Mouse (Mus musculus) limb, embryonic 15.5 days (tissue): ENCODE measurements around the gene Pde8a. TPM values are rescaled to one million over a fixed set of nuclear protein-coding genes. Genes with fewer than 3 reads are reported as not detected.

Source experiments
- ATAC-seq: fragments of 200-750 bp; cut with Nextera tagmentation; 2 replicates; pipeline ENCODE4 v1.8.0; 2017; ENCODE audit warnings: low read depth, moderate TSS enrichment; ENCODE audit not compliant: insufficient number of reproducible peaks, low FRiP score, low TSS enrichment
- H3K27ac ChIP-seq: fragments of 300-500 bp; sonication (generic); 2 replicates; pipeline ENCODE4 v1.5.1; 2015; ENCODE audit warnings: moderate library complexity, mild to moderate bottlenecking, inconsistent platforms
- H3K27me3 ChIP-seq: fragments of 300-500 bp; sonication (generic); 2 replicates; pipeline ENCODE4 v1.6.1; 2015; ENCODE audit warnings: inconsistent platforms
- H3K36me3 ChIP-seq: fragments of 300-500 bp; sonication (generic); 2 replicates; pipeline ENCODE4 v1.6.1; 2015; ENCODE audit warnings: inconsistent platforms
- H3K4me1 ChIP-seq: fragments of 300-500 bp; sonication (generic); 2 replicates; pipeline ENCODE4 v1.6.1; 2015; ENCODE audit warnings: inconsistent platforms
- H3K4me2 ChIP-seq: fragments of 300-500 bp; sonication (generic); 2 replicates; pipeline ENCODE4 v1.6.1; 2015; ENCODE audit warnings: mild to moderate bottlenecking, inconsistent platforms
- H3K4me3 ChIP-seq: fragments of 300-500 bp; sonication (generic); 2 replicates; pipeline ENCODE4 v1.5.1; 2015; ENCODE audit warnings: mild to moderate bottlenecking, inconsistent platforms
- H3K9ac ChIP-seq: fragments of 300-500 bp; sonication (generic); 2 replicates; pipeline ENCODE4 v1.6.1; 2015; ENCODE audit warnings: inconsistent platforms
- H3K9me3 ChIP-seq: fragments of 300-500 bp; sonication (generic); 2 replicates; pipeline ENCODE4 v1.6.1; 2016; ENCODE audit warnings: inconsistent platforms
- WGBS: fragments of 180-500 bp; shearing (Covaris S2); methylation state at CpG from one replicate; pipeline ENCODE4 v1.1.7; 2015; 5-methylcytosine and 5-hydroxymethylcytosine counted together
- polyA plus RNA-seq: library from polyadenylated mRNA; unstranded; fragments of >200 nt; fragmentation: Nextera tagmentation; extraction: Ambion mirVana; gene quantifications from 2 replicates; pipeline ENCODE4 v1.2.1, GENCODE M21; 2015

The Pde8a gene
- polyA plus RNA-seq, 1 experiment from 2014 or later = 5.1 TPM

DNA sequence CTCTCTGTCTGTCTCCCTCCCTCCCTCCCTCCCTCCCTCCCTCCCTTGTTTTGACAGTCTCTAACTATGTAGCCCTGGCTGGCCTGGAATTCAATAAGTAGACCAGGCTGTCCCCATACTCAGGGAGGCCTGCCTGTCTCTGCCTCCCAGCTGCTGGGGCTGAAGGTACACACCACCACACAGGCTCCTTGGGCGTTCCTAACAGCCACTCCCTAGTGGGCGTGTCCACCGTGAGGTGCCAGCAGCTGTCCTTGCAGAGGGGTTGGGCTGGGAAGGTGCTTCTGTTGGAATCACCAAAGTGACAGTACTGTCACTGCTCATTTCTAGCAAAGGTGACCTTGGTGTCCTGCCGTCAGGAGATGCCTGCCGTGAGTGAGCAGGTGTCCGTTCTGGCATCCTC lies 113.5 kb downstream of the Pde8a start:
- Histone ChIP-seq H3K9ac (no peak overlapping the region), H3K36me3 (peaks cover 13% of the 10 kb centered on the region), H3K27ac (no peak overlapping the region), H3K27me3 (no peaks in the 10 kb centered on the region), H3K9me3 (no peaks in the 10 kb centered on the region), H3K4me1 (no peaks in the 10 kb centered on the region), H3K4me2 (no peak overlapping the region), H3K4me3 (no peak overlapping the region)
- WGBS = 79% methylated on average over 6 of the region's 6 CpGs
- ATAC-seq = no peak

DNA sequence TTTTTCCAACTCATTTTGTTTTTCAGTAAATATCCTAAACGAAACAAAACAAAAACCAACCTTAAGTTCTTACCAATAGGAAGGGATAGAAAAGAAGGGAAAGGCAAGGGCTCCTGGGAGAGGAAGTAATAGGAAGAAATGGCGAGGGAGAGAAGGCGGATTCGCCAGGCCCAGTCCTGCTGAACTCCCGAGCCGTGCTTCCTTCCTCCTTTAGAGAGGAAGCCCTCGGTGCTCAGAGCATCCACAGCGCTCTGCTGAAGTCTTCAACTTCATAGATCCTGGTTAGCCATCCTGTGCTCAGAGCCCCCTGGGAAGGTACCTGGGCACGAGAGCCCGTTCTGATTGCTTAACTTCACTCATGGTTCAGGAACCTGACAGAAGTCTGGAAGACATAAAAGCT lies 114.3 kb downstream of the Pde8a start:
- H3K27me3 ChIP-seq = no peaks in the 10 kb centered on the region
- no peak overlapping the region for H3K27ac ChIP-seq
- H3K9ac ChIP-seq = no peak overlapping the region
- no peak for ATAC-seq
- H3K9me3 ChIP-seq = no peaks in the 10 kb centered on the region
- H3K4me1 ChIP-seq = no peaks in the 10 kb centered on the region
- H3K4me2 ChIP-seq = no peak overlapping the region
- WGBS = 79% methylated on average over 10 of the region's 10 CpGs
- H3K36me3 ChIP-seq = peaks cover 17% of the 10 kb centered on the region
- no peak overlapping the region for H3K4me3 ChIP-seq

DNA sequence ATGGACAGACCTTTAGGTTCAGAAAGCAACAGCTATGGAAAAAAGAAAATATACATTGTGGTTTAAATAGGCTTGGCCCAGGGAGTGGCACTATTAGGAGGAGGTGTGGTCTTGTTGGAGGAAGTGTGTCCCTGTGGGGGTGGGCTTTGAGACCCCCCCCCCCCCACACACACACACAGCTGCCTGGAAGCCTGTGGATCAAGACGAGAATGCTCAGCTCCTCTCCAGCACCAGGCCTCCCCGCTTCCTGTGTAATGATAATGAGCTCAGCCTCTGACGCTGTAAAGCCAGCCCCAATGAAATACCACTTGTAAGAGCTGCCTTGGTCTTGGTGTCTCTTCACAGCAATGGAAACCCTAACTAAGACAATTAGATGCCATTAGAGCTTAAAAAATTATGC lies 117.4 kb downstream of the Pde8a start:
- no peak overlapping the region for H3K4me3 ChIP-seq
- peaks cover 39% of the 10 kb centered on the region for H3K36me3 ChIP-seq
- no peak for ATAC-seq
- H3K9me3 ChIP-seq = no peaks in the 10 kb centered on the region
- no peak overlapping the region for H3K9ac ChIP-seq
- no peaks in the 10 kb centered on the region for H3K27me3 ChIP-seq
- WGBS = 22% methylated on average over 3 of the region's 3 CpGs
- no peak overlapping the region for H3K27ac ChIP-seq
- no peaks in the 10 kb centered on the region for H3K4me1 ChIP-seq
- H3K4me2 ChIP-seq = no peak overlapping the region

DNA sequence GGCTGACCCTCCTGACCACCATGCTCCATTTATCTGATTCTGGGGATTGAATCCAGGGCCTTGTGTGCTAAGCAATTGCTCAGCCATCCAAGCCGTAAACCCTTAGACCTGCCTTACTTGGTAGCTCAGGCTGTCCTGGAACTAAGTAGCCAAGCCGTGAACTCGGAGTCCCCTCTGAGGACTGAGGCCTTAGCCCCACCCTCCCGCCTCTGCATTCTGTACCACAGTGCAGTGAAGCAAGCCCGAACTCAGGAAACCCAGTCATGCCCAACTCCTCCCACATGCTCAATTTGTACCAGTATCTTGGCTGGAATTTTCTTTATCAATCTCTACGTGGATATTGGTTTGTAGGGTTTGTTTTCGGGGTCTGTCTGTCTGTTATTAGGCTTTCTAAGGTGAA lies 118.5 kb downstream of the Pde8a start:
- H3K9me3 ChIP-seq = no peaks in the 10 kb centered on the region
- H3K4me1 ChIP-seq = no peaks in the 10 kb centered on the region
- no peak for ATAC-seq
- no peak overlapping the region for H3K27ac ChIP-seq
- H3K9ac ChIP-seq = no peak overlapping the region
- no peaks in the 10 kb centered on the region for H3K27me3 ChIP-seq
- peaks cover 48% of the 10 kb centered on the region for H3K36me3 ChIP-seq
- no peak overlapping the region for H3K4me3 ChIP-seq
- WGBS = 85% methylated on average over 7 of the region's 7 CpGs
- no peak overlapping the region for H3K4me2 ChIP-seq

DNA sequence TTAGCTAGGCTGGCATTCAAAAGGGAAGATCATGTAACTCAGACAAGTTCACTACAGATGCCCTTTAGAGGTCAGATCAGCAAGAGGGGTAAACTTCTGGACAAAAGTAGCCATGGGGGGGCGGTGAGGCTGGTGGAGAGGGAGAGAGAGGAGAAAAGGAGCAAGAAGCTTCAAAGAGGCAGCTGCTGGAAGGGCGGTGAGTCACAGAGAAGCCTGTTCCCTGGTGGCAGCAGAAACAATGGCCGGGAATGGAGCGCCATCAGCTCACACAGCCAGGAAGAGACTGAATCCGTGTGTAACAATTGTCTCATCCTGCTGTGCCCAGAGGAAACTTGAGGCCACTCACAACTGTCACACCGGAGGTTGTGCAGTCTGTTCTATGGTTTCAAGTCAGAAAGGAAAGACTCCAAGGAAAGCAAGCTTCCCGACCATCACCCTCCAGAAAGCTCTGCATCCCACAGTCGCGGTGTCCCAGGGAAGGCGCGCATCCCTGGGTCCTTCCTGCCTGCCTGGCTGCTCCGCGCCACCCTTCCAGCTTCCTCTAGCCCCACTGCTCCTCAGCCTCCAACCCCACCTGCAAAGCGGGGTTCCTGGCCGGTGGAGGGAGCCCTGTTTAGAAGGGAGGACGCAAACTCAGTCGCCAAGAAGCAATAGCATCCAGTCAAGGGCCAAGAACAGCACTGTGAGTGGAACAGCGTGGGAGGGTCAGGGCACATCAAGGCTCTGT lies 122.5 kb downstream of the Pde8a start:
- no peaks in the 10 kb centered on the region for H3K4me1 ChIP-seq
- 85% methylated on average over 18 of the region's 18 CpGs for WGBS
- no peak overlapping the region for H3K4me2 ChIP-seq
- H3K27me3 ChIP-seq = no peaks in the 10 kb centered on the region
- no peak overlapping the region; the same call in 1 of the 2 replicates for H3K27ac ChIP-seq
- H3K4me3 ChIP-seq = no peak overlapping the region
- H3K9ac ChIP-seq = no peak overlapping the region
- no peaks in the 10 kb centered on the region for H3K9me3 ChIP-seq
- H3K36me3 ChIP-seq = peaks cover 68% of the 10 kb centered on the region
- ATAC-seq = no peak

DNA sequence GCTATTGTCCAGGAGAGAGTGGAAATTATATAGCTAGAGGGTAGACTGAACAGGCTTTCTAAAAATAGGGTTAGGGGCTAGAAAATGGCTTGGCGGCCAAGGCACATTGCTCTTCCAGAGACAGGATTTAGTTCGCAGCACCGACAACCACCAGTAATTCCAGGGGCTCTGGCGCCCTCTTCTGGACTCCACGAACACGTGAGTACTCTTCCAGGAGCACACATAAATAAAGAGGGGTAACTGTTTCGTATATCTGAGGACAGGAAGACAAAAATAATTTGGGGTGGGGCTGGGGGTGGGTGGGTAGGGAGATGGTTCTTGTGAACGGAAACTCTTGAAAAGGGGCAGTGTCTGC lies 123.0 kb downstream of the Pde8a start:
- no peak overlapping the region for H3K4me3 ChIP-seq
- no peak for ATAC-seq
- 48% methylated on average over 8 of the region's 8 CpGs for WGBS
- no peak overlapping the region for H3K4me2 ChIP-seq
- H3K27ac ChIP-seq = no peak overlapping the region; the same call in 1 of the 2 replicates
- H3K9me3 ChIP-seq = no peaks in the 10 kb centered on the region
- H3K4me1 ChIP-seq = no peaks in the 10 kb centered on the region
- peaks cover 73% of the 10 kb centered on the region for H3K36me3 ChIP-seq
- no peaks in the 10 kb centered on the region for H3K27me3 ChIP-seq
- no peak overlapping the region for H3K9ac ChIP-seq

DNA sequence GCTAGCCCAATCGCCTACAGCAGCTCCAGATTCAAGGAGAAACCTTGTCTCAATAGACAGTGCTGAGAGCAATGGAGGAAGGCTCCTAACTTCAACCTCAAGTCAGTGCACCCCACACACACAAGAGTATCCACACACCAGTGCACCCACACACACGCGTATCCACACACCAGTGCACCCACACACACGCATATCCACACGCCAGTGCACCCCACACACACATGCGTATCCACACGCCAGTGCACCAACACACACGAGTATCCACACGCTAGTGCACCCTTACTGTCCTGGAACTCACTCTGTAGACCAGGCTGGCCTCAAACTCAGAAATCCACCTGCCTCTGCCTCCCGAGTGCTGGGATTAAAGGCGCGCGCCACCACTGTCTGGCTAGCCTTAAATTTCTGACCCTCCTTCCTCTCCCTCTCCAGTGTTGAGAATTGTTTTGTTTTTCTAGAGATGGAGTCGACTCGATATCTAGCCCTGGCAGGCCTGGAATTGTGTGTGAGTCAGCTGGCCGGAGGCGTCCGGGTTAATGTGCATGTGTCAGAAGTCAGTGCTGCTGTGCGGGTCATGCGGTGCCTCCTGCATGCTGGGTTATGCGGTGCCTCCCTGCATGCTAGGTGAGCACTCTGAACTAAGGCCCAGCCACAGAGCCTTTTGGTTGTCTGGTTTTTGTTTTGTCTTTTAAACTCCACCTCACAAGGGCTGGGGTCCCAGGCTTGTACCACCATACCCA lies 124.6 kb downstream of the Pde8a start:
- Histone ChIP-seq H3K27me3 (no peaks in the 10 kb centered on the region), H3K36me3 (peaks cover 81% of the 10 kb centered on the region), H3K4me3 (no peak overlapping the region), H3K27ac (no peak overlapping the region), H3K4me1 (peaks cover 9% of the 10 kb centered on the region), H3K9me3 (no peaks in the 10 kb centered on the region), H3K9ac (no peak overlapping the region), H3K4me2 (no peak overlapping the region)
- ATAC-seq = no peak
- 96% methylated on average over 21 of the region's 21 CpGs for WGBS

DNA sequence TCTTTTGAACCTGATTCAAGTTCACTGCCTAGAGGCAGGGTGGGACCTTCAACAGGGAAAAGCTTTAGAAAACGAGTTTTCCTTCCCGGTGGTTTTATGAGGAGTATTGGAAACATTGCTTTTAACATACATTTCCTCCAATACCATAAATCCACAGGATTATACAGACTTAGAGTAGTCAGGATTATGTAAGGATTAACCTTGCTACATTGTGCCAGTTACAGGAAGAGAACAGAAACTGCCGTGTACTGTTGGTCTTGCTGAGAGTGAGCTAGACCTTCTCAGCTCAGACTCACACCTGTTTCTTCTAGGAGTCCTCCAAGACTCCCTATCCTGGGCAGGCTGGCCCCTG lies 125.1 kb downstream of the Pde8a start:
- Histone ChIP-seq H3K4me1 (peaks cover 15% of the 10 kb centered on the region), H3K4me3 (no peak overlapping the region), H3K27ac (no peak overlapping the region), H3K36me3 (peaks cover 81% of the 10 kb centered on the region), H3K27me3 (no peaks in the 10 kb centered on the region), H3K9ac (no peak overlapping the region), H3K9me3 (no peaks in the 10 kb centered on the region), H3K4me2 (no peak overlapping the region)
- 52% methylated on average over 3 of the region's 3 CpGs for WGBS
- ATAC-seq = no peak

DNA sequence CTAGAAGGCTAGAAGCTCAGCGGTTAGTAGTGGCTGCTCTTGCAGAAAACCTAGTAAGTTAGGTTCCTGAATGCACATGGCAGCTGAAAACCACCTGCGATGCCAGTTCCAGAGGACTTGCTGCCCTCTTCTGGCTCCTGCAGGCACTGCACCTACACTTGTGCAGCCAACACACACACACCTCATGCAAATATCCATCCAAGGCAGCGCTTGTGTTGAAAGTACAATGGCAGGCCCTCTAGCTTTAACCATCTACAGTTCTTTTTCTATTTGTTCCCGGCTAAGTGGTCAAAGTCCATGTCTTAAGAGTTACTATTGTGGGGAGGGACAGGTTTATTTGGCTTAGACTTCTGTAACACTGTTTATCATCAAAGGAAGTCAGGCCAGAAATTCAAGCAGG lies 126.4 kb downstream of the Pde8a start:
- Histone ChIP-seq H3K9ac (no peak overlapping the region), H3K9me3 (no peaks in the 10 kb centered on the region), H3K4me1 (peaks cover 21% of the 10 kb centered on the region), H3K36me3 (peaks cover 76% of the 10 kb centered on the region), H3K27me3 (no peaks in the 10 kb centered on the region), H3K4me2 (no peak overlapping the region), H3K4me3 (no peak overlapping the region), H3K27ac (no peak overlapping the region)
- no peak for ATAC-seq
- WGBS = 82% methylated on average over 4 of the region's 4 CpGs

DNA sequence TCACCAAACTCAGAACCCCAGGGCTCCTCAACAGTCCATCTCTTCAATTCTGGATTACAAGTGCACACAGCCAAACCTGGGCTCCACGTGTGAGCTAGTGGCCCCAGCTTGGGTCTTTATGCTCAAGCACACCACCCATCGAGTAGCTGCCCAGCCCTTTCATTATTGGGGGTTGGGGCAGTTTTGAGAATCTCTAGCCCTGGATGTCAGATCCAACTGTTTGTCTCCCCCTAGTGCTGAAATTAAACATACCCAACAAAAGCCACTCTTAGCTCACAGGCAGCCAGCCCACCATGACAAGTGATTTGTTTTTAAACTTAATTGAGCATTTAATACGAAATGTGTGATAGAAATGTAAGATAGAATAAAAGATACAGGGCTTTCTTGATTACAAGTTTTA lies 128.2 kb downstream of the Pde8a start:
- Histone ChIP-seq H3K4me2 (no peak overlapping the region), H3K9me3 (no peaks in the 10 kb centered on the region), H3K4me1 (peaks cover 24% of the 10 kb centered on the region), H3K36me3 (peaks cover 62% of the 10 kb centered on the region), H3K27me3 (no peaks in the 10 kb centered on the region), H3K4me3 (no peak overlapping the region), H3K9ac (no peak overlapping the region), H3K27ac (no peak overlapping the region)
- 55% methylated on average over 3 of the region's 3 CpGs for WGBS
- no peak for ATAC-seq

DNA sequence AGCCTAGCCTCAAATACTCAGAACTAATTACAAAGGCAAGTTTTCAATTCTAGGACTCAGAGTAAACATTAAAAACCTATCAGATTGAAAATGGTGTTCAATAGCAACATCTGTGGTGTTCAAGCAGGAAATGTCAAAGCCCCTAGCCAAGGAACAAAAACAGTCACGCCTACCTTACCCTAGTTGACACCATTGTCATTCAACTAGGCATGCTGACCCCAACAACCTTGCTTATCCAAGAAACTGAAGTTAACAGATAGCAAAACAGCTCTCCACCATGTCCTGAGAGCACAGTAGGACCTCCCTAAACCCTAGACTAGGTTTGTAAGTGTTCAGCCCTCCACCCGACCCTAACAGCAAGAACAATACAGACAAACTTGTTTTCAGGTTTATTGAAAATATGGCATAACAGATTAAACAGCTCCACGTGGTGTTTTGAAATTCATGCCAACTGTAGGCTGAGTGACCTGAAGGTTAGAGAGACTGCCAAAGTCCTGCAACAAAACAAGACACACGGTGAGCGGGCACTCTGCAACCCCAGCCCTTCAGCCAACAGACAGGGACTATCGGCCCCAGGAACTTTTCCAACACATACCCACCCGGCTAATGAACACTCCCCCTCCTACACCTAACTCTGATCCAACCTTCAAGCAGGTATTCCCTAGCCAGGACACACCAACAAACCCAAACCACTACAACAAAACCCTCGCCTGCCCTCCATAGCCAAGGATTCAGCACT lies 129.1 kb downstream of the Pde8a start:
- H3K27me3 ChIP-seq = no peaks in the 10 kb centered on the region
- 72% methylated on average over 8 of the region's 8 CpGs for WGBS
- no peaks in the 10 kb centered on the region for H3K9me3 ChIP-seq
- H3K4me2 ChIP-seq = peak overlapping the region; percentile 74
- no peak for ATAC-seq
- H3K4me3 ChIP-seq = peak overlapping the region; percentile 88
- no peak overlapping the region for H3K27ac ChIP-seq
- no peak overlapping the region for H3K9ac ChIP-seq
- H3K36me3 ChIP-seq = peaks cover 53% of the 10 kb centered on the region
- H3K4me1 ChIP-seq = peaks cover 24% of the 10 kb centered on the region

DNA sequence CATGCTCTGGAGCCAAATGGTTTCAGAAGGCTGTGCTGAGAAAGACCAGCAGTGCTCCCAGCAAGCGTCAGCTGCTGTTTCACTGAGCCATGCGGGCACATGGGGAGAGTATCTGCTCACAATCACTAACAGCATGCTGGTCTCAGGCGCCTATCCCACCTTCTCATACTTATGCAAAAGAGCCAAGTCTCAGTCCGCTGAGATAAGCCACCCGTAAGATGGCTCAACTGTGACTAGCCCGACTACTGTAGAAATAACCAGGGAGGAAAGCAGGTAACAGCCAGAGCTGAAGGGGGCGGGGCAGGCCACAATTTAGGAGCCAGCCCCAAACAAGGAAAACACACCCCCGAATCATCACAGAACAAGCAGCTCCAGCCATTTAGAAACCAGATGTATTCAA lies 129.9 kb downstream of the Pde8a start:
- peaks cover 24% of the 10 kb centered on the region for H3K4me1 ChIP-seq

More for the DNA sequence above, 129.9 kb downstream of the Pde8a start:
- Histone ChIP-seq H3K9me3 (no peaks in the 10 kb centered on the region), H3K9ac (peak overlapping the region; percentile 91), H3K27me3 (no peaks in the 10 kb centered on the region), H3K36me3 (peaks cover 49% of the 10 kb centered on the region), H3K4me3 (peak overlapping the region; percentile 88), H3K27ac (no peak overlapping the region), H3K4me2 (peak overlapping the region; percentile 74)
- 38% methylated on average over 8 of the region's 8 CpGs for WGBS
- no peak for ATAC-seq
